Mouse (Mus musculus) hindbrain, embryonic 14.5 days (tissue): ENCODE data around the gene Drc3. TPM values are rescaled to one million over a fixed set of nuclear protein-coding genes. Genes with fewer than 3 reads are reported as not detected.
A peak's percentile ranks its signal among the peaks of the same experiment; 100 is the strongest.

Source experiments
- ATAC-seq: fragments of 200-750 bp; cut with Nextera tagmentation; 2 replicates; pipeline ENCODE4 v1.8.0; 2017; ENCODE audit warnings: moderate number of reproducible peaks, mild to moderate bottlenecking, moderate TSS enrichment, moderate library complexity; ENCODE audit not compliant: low FRiP score
- DNase-seq: peaks from one replicate; pipeline ENCODE4 v3.0.0-alpha.2; 2015; ENCODE audit warnings: low spot score
- H3K27ac ChIP-seq: fragments of 300-500 bp; sonication (generic); 2 replicates; pipeline ENCODE4 v1.5.1; 2014; ENCODE audit warnings: mild to moderate bottlenecking, moderate library complexity
- H3K27me3 ChIP-seq: fragments of 300-500 bp; sonication (generic); 2 replicates; pipeline ENCODE4 v1.6.1; 2014; ENCODE audit warnings: mild to moderate bottlenecking, low read length, mixed read lengths; ENCODE audit not compliant: control insufficient read depth, insufficient read depth
- H3K36me3 ChIP-seq: fragments of 300-500 bp; sonication (generic); replicated peaks from 2 replicates; pipeline ENCODE4 v1.6.1; 2014; ENCODE audit not compliant: control insufficient read depth, insufficient read depth
- H3K4me1 ChIP-seq: fragments of 300-500 bp; sonication (generic); replicated peaks from 2 replicates; pipeline ENCODE4 v1.6.1; 2014; ENCODE audit warnings: antibody characterized with exemption, low read length, mixed read lengths; ENCODE audit not compliant: control insufficient read depth, insufficient read depth
- H3K4me2 ChIP-seq: fragments of 300-500 bp; sonication (generic); replicated peaks from 2 replicates; pipeline ENCODE4 v1.6.1; 2014; ENCODE audit warnings: mild to moderate bottlenecking, moderate library complexity
- H3K4me3 ChIP-seq: fragments of 300-500 bp; sonication (generic); replicated peaks from 2 replicates; pipeline ENCODE4 v1.5.1; 2014; ENCODE audit warnings: mild to moderate bottlenecking, low read length
- H3K9ac ChIP-seq: fragments of 300-500 bp; sonication (generic); 2 replicates; pipeline ENCODE4 v1.6.1; 2014
- H3K9me3 ChIP-seq: fragments of 300-500 bp; sonication (generic); 2 replicates; pipeline ENCODE4 v1.6.1; 2016; ENCODE audit warnings: low read length; ENCODE audit not compliant: control insufficient read depth
- WGBS: fragments of 180-500 bp; shearing (Covaris S2); extraction: QIAGEN DNeasy Blood & Tissue Kit; methylation state at CpG from one replicate; pipeline ENCODE4 v1.1.7; 2014; 5-methylcytosine and 5-hydroxymethylcytosine counted together
- polyA plus RNA-seq: library from polyadenylated mRNA; unstranded; fragments of >200 nt; fragmentation: Nextera tagmentation; extraction: Ambion mirVana; gene quantifications from 2 replicates; pipeline ENCODE4 v1.2.1, GENCODE M21; 2014

Drc3 gene
- polyA plus RNA-seq, 1 experiment from 2014 or later: 6.1 TPM

DNA sequence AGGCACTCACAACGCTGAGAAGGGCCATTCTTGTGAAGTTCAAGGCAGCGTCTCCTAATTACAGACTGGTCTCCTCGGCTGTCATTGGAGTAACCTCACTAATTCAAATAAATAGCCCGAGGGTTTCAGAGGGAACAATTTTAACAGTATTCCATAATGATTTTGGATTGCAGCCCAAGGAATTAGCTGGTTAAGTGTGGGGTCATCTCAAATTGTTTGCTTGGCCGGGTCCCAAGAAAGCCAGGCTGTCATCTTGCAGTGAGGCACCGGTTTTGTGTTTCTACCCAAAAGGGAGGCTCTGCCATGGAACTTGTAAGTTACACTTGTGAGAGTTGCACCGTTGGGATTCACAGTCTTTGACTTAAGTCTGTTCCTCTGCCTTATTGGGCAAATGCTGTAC, 36.9 kb upstream of the Drc3 start:
- WGBS: 51% methylated on average over 7 of the region's 7 CpGs
- no peak for DNase-seq
- H3K4me1 ChIP-seq: peaks cover 57% of the 10 kb centered on the region
- H3K9me3 ChIP-seq: no peaks in the 10 kb centered on the region
- H3K4me3 ChIP-seq: no peak overlapping the region
- H3K36me3 ChIP-seq: no peaks in the 10 kb centered on the region
- no peak overlapping the region for H3K9ac ChIP-seq
- H3K27me3 ChIP-seq: no peaks in the 10 kb centered on the region
- no peak for ATAC-seq
- H3K27ac ChIP-seq: no peak overlapping the region
- no peak overlapping the region for H3K4me2 ChIP-seq

DNA sequence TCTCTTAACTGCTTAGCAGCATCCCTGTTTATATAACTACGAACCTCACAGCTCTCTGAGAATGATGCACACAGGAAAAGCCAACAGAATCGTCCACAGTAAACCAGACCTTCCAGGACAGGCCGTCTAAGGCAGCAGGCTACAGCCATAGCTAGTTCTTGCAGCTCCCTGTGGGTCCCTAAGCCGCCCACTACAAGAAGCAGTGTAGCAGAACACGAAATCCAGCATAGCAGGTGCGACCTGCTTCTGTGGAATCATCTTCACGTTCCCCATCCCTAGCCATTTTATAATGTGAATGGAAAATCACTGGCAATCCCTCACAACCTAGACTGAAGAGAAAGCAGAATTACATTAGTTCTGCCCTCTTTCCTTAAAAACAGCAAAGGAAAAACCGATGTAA, 36.2 kb upstream of the Drc3 start:
- 73% methylated on average over 8 of the region's 8 CpGs for WGBS
- no peak for DNase-seq
- Histone ChIP-seq H3K4me3 (no peak overlapping the region), H3K36me3 (no peaks in the 10 kb centered on the region), H3K4me2 (no peak overlapping the region), H3K9me3 (no peaks in the 10 kb centered on the region), H3K4me1 (peaks cover 52% of the 10 kb centered on the region), H3K27me3 (no peaks in the 10 kb centered on the region), H3K27ac (peak overlapping the region; percentile 32; the same call in 1 of the 2 replicates), H3K9ac (no peak overlapping the region)
- ATAC-seq: no peak

- 77% methylated on average over 7 of the region's 7 CpGs for WGBS
- H3K9ac ChIP-seq: no peak overlapping the region
- ATAC-seq: no peak
- H3K27ac ChIP-seq: 0 out of 2 replicates have a peak overlapping the region, but pooled peaks have one; percentile 32
- no peak overlapping the region for H3K4me3 ChIP-seq
- no peaks in the 10 kb centered on the region for H3K9me3 ChIP-seq
- H3K36me3 ChIP-seq: no peaks in the 10 kb centered on the region
- no peak for DNase-seq
- peaks cover 45% of the 10 kb centered on the region for H3K4me1 ChIP-seq
- no peaks in the 10 kb centered on the region for H3K27me3 ChIP-seq
- no peak overlapping the region for H3K4me2 ChIP-seq
These were observed 35.6 kb upstream of the Drc3 start for GRCm38 (mm10) chr11:60317376-60318102.

DNA sequence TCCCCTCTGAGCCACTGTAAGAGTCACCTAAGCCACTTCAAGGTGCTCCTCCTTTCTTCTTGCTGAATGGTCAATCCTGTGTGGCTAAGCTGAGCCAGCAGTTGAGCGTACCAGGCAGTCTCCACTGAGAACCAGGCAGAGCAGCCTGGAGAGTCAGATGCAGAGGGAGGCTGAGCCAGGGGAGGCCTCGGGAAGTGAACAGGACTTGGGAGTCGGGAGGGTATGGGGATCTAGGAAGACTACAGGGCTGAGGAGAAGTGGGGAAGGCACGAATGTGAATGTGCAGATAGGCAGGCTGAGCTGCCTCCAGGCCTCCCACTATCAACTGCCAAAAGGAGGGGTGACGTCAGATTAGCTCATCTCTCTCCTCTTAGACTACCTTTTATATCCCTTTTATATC, 34.4 kb upstream of the Drc3 start:
- DNase-seq (no peak), ATAC-seq (no peak)
- 50% methylated on average over 5 of the region's 5 CpGs for WGBS
- no peak overlapping the region for H3K4me3 ChIP-seq
- H3K27me3 ChIP-seq: no peaks in the 10 kb centered on the region
- no peak overlapping the region for H3K9ac ChIP-seq
- no peaks in the 10 kb centered on the region for H3K36me3 ChIP-seq
- peak overlapping the region; percentile 81; the same call in 1 of the 2 replicates for H3K27ac ChIP-seq
- peaks cover 44% of the 10 kb centered on the region for H3K4me1 ChIP-seq
- H3K9me3 ChIP-seq: no peaks in the 10 kb centered on the region
- H3K4me2 ChIP-seq: no peak overlapping the region

DNA sequence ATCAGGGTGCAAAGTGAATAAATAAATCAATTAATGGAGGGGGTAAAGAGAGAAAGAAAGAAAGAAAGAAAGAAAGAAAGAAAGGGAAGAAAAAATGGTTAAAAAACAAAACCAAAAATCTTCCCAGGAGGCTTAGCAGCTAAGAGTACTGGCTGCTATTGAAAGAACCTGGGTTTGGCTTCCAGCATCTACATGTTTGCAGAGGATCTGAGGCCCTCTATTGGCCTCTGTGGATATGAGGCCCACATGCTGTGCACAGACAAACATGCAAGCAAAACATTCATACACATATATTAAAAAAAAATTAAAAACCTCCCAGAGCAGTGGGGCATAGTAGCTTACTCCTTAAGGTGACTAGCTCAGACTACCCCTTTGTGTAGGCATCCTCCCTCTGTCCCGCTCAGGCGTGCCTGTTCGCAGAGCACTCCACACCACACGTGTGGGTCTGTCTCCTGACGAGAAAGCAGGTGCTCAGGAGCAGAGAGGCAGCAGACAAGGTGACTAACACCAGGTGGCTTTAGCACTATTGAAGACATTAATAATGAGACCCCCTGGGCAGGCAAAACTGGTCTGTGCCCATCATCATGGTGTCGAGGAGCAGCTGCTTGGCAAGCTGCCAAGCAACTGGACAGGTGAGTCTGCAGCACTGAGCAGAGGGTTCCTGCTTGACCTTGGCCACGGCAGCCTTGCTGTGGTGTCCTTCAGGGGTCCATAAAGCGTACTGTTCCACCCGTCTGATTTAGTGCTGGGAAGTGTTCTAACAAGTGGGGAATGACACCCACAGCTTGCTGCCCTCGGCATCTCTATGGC, 33.7 kb upstream of the Drc3 start:
- Histone ChIP-seq H3K4me2 (no peak overlapping the region), H3K4me1 (peaks cover 44% of the 10 kb centered on the region)

GRCm38 (mm10) chr11:60320426-60321037, 32.6 kb upstream of the Drc3 start:
- H3K36me3 ChIP-seq: no peaks in the 10 kb centered on the region
- H3K27ac ChIP-seq: peak overlapping the region; percentile 81
- H3K4me3 ChIP-seq: no peak overlapping the region
- H3K27me3 ChIP-seq: no peaks in the 10 kb centered on the region
- ATAC-seq: no peak
- H3K9ac ChIP-seq: no peak overlapping the region
- no peak overlapping the region for H3K4me2 ChIP-seq
- H3K4me1 ChIP-seq: peaks cover 44% of the 10 kb centered on the region
- 60% methylated on average over 8 of the region's 8 CpGs for WGBS
- no peaks in the 10 kb centered on the region for H3K9me3 ChIP-seq
- no peak for DNase-seq

More for the DNA sequence above, 33.7 kb upstream of the Drc3 start:
- no peak overlapping the region for H3K4me3 ChIP-seq
- H3K27me3 ChIP-seq: no peaks in the 10 kb centered on the region
- no peaks in the 10 kb centered on the region for H3K9me3 ChIP-seq
- DNase-seq (no peak), ATAC-seq (peak; percentile 60; the same call in 1 of the 2 replicates)
- H3K9ac ChIP-seq: no peak overlapping the region
- WGBS: 61% methylated on average over 10 of the region's 10 CpGs
- no peaks in the 10 kb centered on the region for H3K36me3 ChIP-seq
- peak overlapping the region; percentile 81 for H3K27ac ChIP-seq

DNA sequence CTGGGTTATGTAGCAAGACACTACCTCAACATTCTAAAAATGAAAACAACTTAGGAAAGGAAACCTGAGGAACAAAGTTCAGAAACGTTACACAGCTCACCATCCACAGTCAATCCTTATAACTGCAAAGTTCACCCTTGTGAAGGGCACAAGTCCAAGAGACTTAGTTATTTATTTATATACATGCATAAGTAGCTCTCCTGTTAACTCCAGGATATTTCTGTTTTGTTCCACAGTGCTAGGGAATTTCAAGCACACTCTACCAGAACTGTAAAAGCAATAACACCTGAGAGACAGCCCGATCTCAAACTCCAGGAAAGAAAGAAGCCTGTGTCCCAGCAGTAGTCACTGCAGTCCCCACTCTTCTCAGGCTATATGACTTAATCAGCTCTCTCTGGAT, 31.7 kb upstream of the Drc3 start:
- H3K27ac ChIP-seq: peak overlapping the region; percentile 81
- no peaks in the 10 kb centered on the region for H3K36me3 ChIP-seq
- no peaks in the 10 kb centered on the region for H3K9me3 ChIP-seq
- H3K4me3 ChIP-seq: no peak overlapping the region
- no peaks in the 10 kb centered on the region for H3K27me3 ChIP-seq
- DNase-seq (no peak), ATAC-seq (no peak)
- no peak overlapping the region for H3K9ac ChIP-seq
- 78% methylated on average over 2 of the region's 2 CpGs for WGBS
- peaks cover 43% of the 10 kb centered on the region for H3K4me1 ChIP-seq
- H3K4me2 ChIP-seq: no peak overlapping the region

- Histone ChIP-seq H3K27me3 (no peaks in the 10 kb centered on the region), H3K36me3 (no peaks in the 10 kb centered on the region), H3K4me3 (no peak overlapping the region), H3K9ac (no peak overlapping the region), H3K9me3 (no peaks in the 10 kb centered on the region), H3K4me1 (peaks cover 25% of the 10 kb centered on the region), H3K4me2 (no peak overlapping the region), H3K27ac (no peak overlapping the region)
- ATAC-seq (no peak), DNase-seq (no peak)
These were observed 29.4 kb upstream of the Drc3 start for GRCm38 (mm10) chr11:60323731-60324130.

DNA sequence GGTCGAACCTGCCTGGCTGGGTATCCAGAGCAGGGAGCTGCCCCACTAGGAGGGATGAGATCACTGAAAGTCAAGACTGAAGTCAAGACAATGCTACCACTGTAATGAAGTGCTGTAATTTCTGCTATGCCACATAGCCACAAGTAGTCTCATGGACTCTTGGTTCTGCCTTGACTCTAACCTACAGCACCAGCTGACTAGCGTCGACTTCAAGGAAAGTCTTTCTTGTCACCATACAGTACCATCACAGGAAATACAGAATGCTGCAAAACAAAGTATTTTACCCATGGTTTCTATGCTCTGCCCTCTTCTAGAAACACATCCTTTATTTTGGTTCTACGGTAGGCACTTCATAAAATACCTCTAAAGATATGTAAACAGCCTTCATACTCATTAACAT, 22.6 kb upstream of the Drc3 start:
- Histone ChIP-seq H3K4me1 (0 out of 2 replicates have a peak, but pooled peaks cover 8% of the 10 kb centered on the region), H3K27me3 (no peaks in the 10 kb centered on the region), H3K27ac (no peak overlapping the region), H3K36me3 (no peaks in the 10 kb centered on the region), H3K9me3 (no peaks in the 10 kb centered on the region), H3K4me3 (no peak overlapping the region), H3K4me2 (no peak overlapping the region), H3K9ac (no peak overlapping the region)
- no peak for ATAC-seq
- 87% methylated on average over 4 of the region's 4 CpGs for WGBS
- DNase-seq: no peak
